ENCODE assay signal across 12 mouse cellular contexts in genomic region chrX:164440140-164440539, GRCm38 (mm10). TPM values are rescaled to one million over a fixed set of nuclear protein-coding genes. Genes with fewer than 3 reads are reported as not detected.
DNase-seq lines count a peak whose midpoint lies in the region; ATAC-seq and TF ChIP-seq lines count a peak whose summit lies in the region.
"Had no signal": no experiment of that assay in that cellular context is flagged by ENCODE, and none has a peak within 500 bp of the region (broad histone marks: within the 10 kb centered on the region; RNA-seq: fewer than 3 reads in every experiment).

No protein-coding gene starts in this region.

- H3K4me2 ChIP-seq in kidney, embryonic 14.5 days (replicated peaks; ENCODE audit: low read depth, low read length): no peak overlapping the region
- H3K4me2 ChIP-seq in heart, embryonic 11.5 days: no peak overlapping the region
- H3K4me2 ChIP-seq in kidney, postnatal 0 days (ENCODE audit: low read length): no peak overlapping the region
- H3K4me2 ChIP-seq in intestine, embryonic 16.5 days (ENCODE audit: low read depth, low read length): no peak overlapping the region
- H3K4me2 ChIP-seq: embryonic facial prominence, embryonic 13.5 days had no signal

- no peaks in the 10 kb centered on the region for H3K4me1 ChIP-seq in kidney, embryonic 14.5 days (ENCODE audit: control insufficient read depth, insufficient read depth, low read length)
- no peaks in the 10 kb centered on the region for H3K4me1 ChIP-seq in heart, embryonic 11.5 days (ENCODE audit: control insufficient read depth, insufficient read depth, low read length)
- H3K4me1 ChIP-seq in kidney, postnatal 0 days (replicated peaks; ENCODE audit: insufficient read depth, low read length): no peaks in the 10 kb centered on the region
- H3K4me1 ChIP-seq in intestine, embryonic 16.5 days (ENCODE audit: control insufficient read depth, insufficient read depth, low read length): no peaks in the 10 kb centered on the region
- H3K4me1 ChIP-seq: embryonic facial prominence, embryonic 13.5 days had no signal

- peaks cover 2% of the 10 kb centered on the region; the same call in 1 of the 2 replicates for H3K27me3 ChIP-seq in kidney, embryonic 14.5 days (ENCODE audit: control insufficient read depth, insufficient read depth, low read length)
- no peaks in the 10 kb centered on the region for H3K27me3 ChIP-seq in heart, embryonic 11.5 days (ENCODE audit: control insufficient read depth, insufficient read depth, low read length)
- H3K27me3 ChIP-seq in kidney, postnatal 0 days (ENCODE audit: insufficient read depth, low read length): no peaks in the 10 kb centered on the region
- H3K27me3 ChIP-seq in intestine, embryonic 16.5 days (replicated peaks; ENCODE audit: control insufficient read depth, insufficient read depth, low read length): no peaks in the 10 kb centered on the region

- 66% methylated on average over 2 of the region's 2 CpGs for WGBS in kidney, embryonic 14.5 days
- 61% methylated on average over 2 of the region's 2 CpGs for WGBS in heart, embryonic 11.5 days (ENCODE audit: insufficient replicate concordance)
- 51% methylated on average over 2 of the region's 2 CpGs for WGBS in kidney, postnatal 0 days
- 63% methylated on average over 2 of the region's 2 CpGs for WGBS in intestine, embryonic 16.5 days

- DNase-seq in kidney, adult 18-20 months: peak; percentile 84
- DNase-seq in kidney, postnatal 0 days (ENCODE audit: low spot score): peak; percentile 12
- DNase-seq in skeletal muscle tissue, adult 2 months (ENCODE audit: low read depth, low spot score): peak; percentile 76
- DNase-seq in right cerebral cortex, postnatal 10 days (ENCODE audit: low spot score in 2 of 2): no peak
- DNase-seq in left cerebral cortex, adult 8-10 months (ENCODE audit: low spot score in 2 of 2): no peak
- DNase-seq: right cerebral cortex, postnatal 14 days had no signal

- no peak for ATAC-seq in kidney, embryonic 14.5 days (ENCODE audit: low FRiP score, low TSS enrichment)
- ATAC-seq in heart, embryonic 11.5 days (replicated peaks; ENCODE audit: insufficient number of reproducible peaks, low FRiP score, low TSS enrichment): no peak
- no peak for ATAC-seq in kidney, postnatal 0 days (replicated peaks; ENCODE audit: low FRiP score, low read depth)
- ATAC-seq in intestine, embryonic 16.5 days: no peak

- H3K9ac ChIP-seq in kidney, embryonic 14.5 days (ENCODE audit: low read depth, low read length): no peak overlapping the region
- no peak overlapping the region for H3K9ac ChIP-seq in heart, embryonic 11.5 days (ENCODE audit: low read depth, low read length)
- no peak overlapping the region for H3K9ac ChIP-seq in kidney, postnatal 0 days (ENCODE audit: low read depth, low read length)
- H3K9ac ChIP-seq in intestine, embryonic 16.5 days (ENCODE audit: low read depth, low read length): no peak overlapping the region
- H3K9ac ChIP-seq: embryonic facial prominence, embryonic 13.5 days had no signal

- no peak overlapping the region for H3K4me3 ChIP-seq in kidney, embryonic 14.5 days (ENCODE audit: low read length)
- no peak overlapping the region for H3K4me3 ChIP-seq in heart, embryonic 11.5 days (ENCODE audit: low read depth, low read length)
- H3K4me3 ChIP-seq in kidney, postnatal 0 days (replicated peaks; ENCODE audit: low read depth, low read length): no peak overlapping the region
- no peak overlapping the region for H3K4me3 ChIP-seq in intestine, embryonic 16.5 days (ENCODE audit: low read length)
- H3K4me3 ChIP-seq: embryonic facial prominence, embryonic 13.5 days; megakaryocyte, embryonic 14.5 days had no signal

- H3K36me3 ChIP-seq in kidney, embryonic 14.5 days (ENCODE audit: control insufficient read depth, insufficient read depth, low read length): no peaks in the 10 kb centered on the region
- H3K36me3 ChIP-seq in heart, embryonic 11.5 days (ENCODE audit: control insufficient read depth, insufficient read depth, low read length): no peaks in the 10 kb centered on the region
- no peaks in the 10 kb centered on the region for H3K36me3 ChIP-seq in kidney, postnatal 0 days (ENCODE audit: insufficient read depth, low read length)
- no peaks in the 10 kb centered on the region for H3K36me3 ChIP-seq in intestine, embryonic 16.5 days (ENCODE audit: control insufficient read depth, insufficient read depth, low read length)
- H3K36me3 ChIP-seq: embryonic facial prominence, embryonic 13.5 days had no signal

- TF ChIP-seq CTCF in kidney, postnatal 0 days (IDR thresholded peaks at IDR 0.05; ENCODE audit: low read depth): no peak

- no peak overlapping the region for H3K27ac ChIP-seq in kidney, embryonic 14.5 days (ENCODE audit: low read depth, low read length)
- H3K27ac ChIP-seq in heart, embryonic 11.5 days (ENCODE audit: low read depth, low read length): 0 out of 2 replicates have a peak overlapping the region, but pooled peaks have one; percentile 35
- H3K27ac ChIP-seq in kidney, postnatal 0 days: peak overlapping the region; percentile 34; the same call in 1 of the 2 replicates
- no peak overlapping the region for H3K27ac ChIP-seq in intestine, embryonic 16.5 days (ENCODE audit: low read length)
- H3K27ac ChIP-seq: embryonic facial prominence, embryonic 13.5 days; stomach, postnatal 0 days had no signal

- H3K9me3 ChIP-seq in kidney, embryonic 14.5 days (ENCODE audit: control insufficient read depth, low read length): no peaks in the 10 kb centered on the region
- no peaks in the 10 kb centered on the region for H3K9me3 ChIP-seq in heart, embryonic 11.5 days (replicated peaks; ENCODE audit: control insufficient read depth, low read length)
- H3K9me3 ChIP-seq in kidney, postnatal 0 days (replicated peaks; ENCODE audit: low read length): no peaks in the 10 kb centered on the region
- no peaks in the 10 kb centered on the region for H3K9me3 ChIP-seq in intestine, embryonic 16.5 days (ENCODE audit: control insufficient read depth, low read length)
- H3K9me3 ChIP-seq: embryonic facial prominence, embryonic 13.5 days; megakaryocyte, embryonic 14.5 days had no signal

RNA-seq across cellular contexts. Expression of gene Asb11, which starts 3.3 kb away (rescaled TPM):
- not detected in 2 replicates for polyA plus RNA-seq in kidney, embryonic 14.5 days (2014; fragmentation: Nextera tagmentation; extraction: Ambion mirVana)
- polyA plus RNA-seq in heart, embryonic 11.5 days (2014; fragmentation: Nextera tagmentation; extraction: Ambion mirVana): 1.3 and 2.2 TPM in 2 replicates
- polyA plus RNA-seq in kidney, postnatal 0 days (2015; fragmentation: Nextera tagmentation; extraction: Ambion mirVana): 0.29 and 0.78 TPM in 2 replicates
- polyA plus RNA-seq in intestine, embryonic 16.5 days (2015; fragmentation: Nextera tagmentation; extraction: Ambion mirVana): 0.21 and 0.37 TPM in 2 replicates
- 1 to 10 TPM; 5.3 to 7.6 (median 6.4) TPM for total RNA-seq in left cerebral cortex, adult 8-10 months (2022)
- polyA plus RNA-seq: embryonic facial prominence, embryonic 13.5 days had no signal

RNA-seq across cellular contexts. Expression of gene Piga, which starts 20.6 kb away (rescaled TPM):
- polyA plus RNA-seq in kidney, embryonic 14.5 days (2014; fragmentation: Nextera tagmentation; extraction: Ambion mirVana): 8.5 and 14.2 TPM in 2 replicates
- 10.0 and 11.2 TPM in 2 replicates for polyA plus RNA-seq in heart, embryonic 11.5 days (2014; fragmentation: Nextera tagmentation; extraction: Ambion mirVana)
- polyA plus RNA-seq in kidney, postnatal 0 days (2015; fragmentation: Nextera tagmentation; extraction: Ambion mirVana): 7.6 and 7.8 TPM in 2 replicates
- polyA plus RNA-seq in intestine, embryonic 16.5 days (2015; fragmentation: Nextera tagmentation; extraction: Ambion mirVana): 20.0 and 21.1 TPM in 2 replicates
- 1 to 10 TPM; 6.0 to 6.9 (median 6.2) TPM for total RNA-seq in left cerebral cortex, adult 8-10 months (2022)

Comparison
In these comparisons a context has a peak if more than half of its experiments do, and no peak if none do; other contexts are left out.
1. H3K27ac ChIP-seq: peak in heart, embryonic 11.5 days (single experiment) and kidney, postnatal 0 days (single experiment); none in kidney, embryonic 14.5 days (single experiment) and intestine, embryonic 16.5 days (single experiment).
2. DNase-seq: peak in kidney, adult 18-20 months (single experiment), kidney, postnatal 0 days (single experiment) and skeletal muscle tissue, adult 2 months (single experiment); none in right cerebral cortex, postnatal 10 days (0 of 2) and left cerebral cortex, adult 8-10 months (0 of 2).